Mouse (Mus musculus) embryonic facial prominence, embryonic 14.5 days (tissue): ENCODE results near the gene Mvb12b. TPM values are rescaled to one million over a fixed set of nuclear protein-coding genes. Genes with fewer than 3 reads are reported as not detected.

Source experiments
- ATAC-seq: fragments of 200-750 bp; cut with Nextera tagmentation; 2 replicates; pipeline ENCODE4 v1.8.0; 2017; ENCODE audit warnings: low read depth, moderate number of reproducible peaks, moderate TSS enrichment
- DNase-seq: peaks from one replicate; pipeline ENCODE4 v3.0.0-alpha.2; 2015; ENCODE audit warnings: low spot score
- H3K27ac ChIP-seq: fragments of 300-500 bp; sonication (generic); replicated peaks from 2 replicates; pipeline ENCODE4 v1.5.1; 2014; ENCODE audit warnings: low read depth, mild to moderate bottlenecking, low read length, moderate library complexity
- H3K27me3 ChIP-seq: fragments of 300-500 bp; sonication (generic); replicated peaks from 2 replicates; pipeline ENCODE4 v1.6.1; 2014; ENCODE audit warnings: low read length; ENCODE audit not compliant: control insufficient read depth, insufficient read depth
- H3K36me3 ChIP-seq: fragments of 300-500 bp; sonication (generic); 2 replicates; pipeline ENCODE4 v1.6.1; 2014; ENCODE audit warnings: low read length, mixed read lengths; ENCODE audit not compliant: control insufficient read depth, insufficient read depth
- H3K4me1 ChIP-seq: fragments of 300-500 bp; sonication (generic); 2 replicates; pipeline ENCODE4 v1.6.1; 2014; ENCODE audit warnings: antibody characterized with exemption, low read length; ENCODE audit not compliant: control insufficient read depth, insufficient read depth
- H3K4me2 ChIP-seq: fragments of 300-500 bp; sonication (generic); 2 replicates; pipeline ENCODE4 v1.6.1; 2014; ENCODE audit warnings: low read depth, mild to moderate bottlenecking, low read length, moderate library complexity, mixed read lengths
- H3K4me3 ChIP-seq: fragments of 300-500 bp; sonication (generic); 2 replicates; pipeline ENCODE4 v1.5.1; 2014; ENCODE audit warnings: low read depth, mild to moderate bottlenecking, low read length
- H3K9ac ChIP-seq: fragments of 300-500 bp; sonication (generic); 2 replicates; pipeline ENCODE4 v1.6.1; 2014; ENCODE audit warnings: low read depth, mild to moderate bottlenecking, low read length, moderate library complexity, mixed read lengths
- H3K9me3 ChIP-seq: fragments of 300-500 bp; sonication (generic); 2 replicates; pipeline ENCODE4 v1.6.1; 2016; ENCODE audit warnings: low read length; ENCODE audit not compliant: control insufficient read depth
- WGBS: fragments of 180-500 bp; shearing (Covaris S2); extraction: QIAGEN DNeasy Blood & Tissue Kit; methylation state at CpG from one replicate; pipeline ENCODE4 v1.1.7; 2014; 5-methylcytosine and 5-hydroxymethylcytosine counted together
- polyA plus RNA-seq: library from polyadenylated mRNA; unstranded; fragments of >200 nt; fragmentation: Nextera tagmentation; extraction: Ambion mirVana; gene quantifications from 2 replicates; pipeline ENCODE4 v1.2.1, GENCODE M21; 2014

The Mvb12b gene
- polyA plus RNA-seq, 1 experiment from 2014 or later, result 14.1 TPM

DNA sequence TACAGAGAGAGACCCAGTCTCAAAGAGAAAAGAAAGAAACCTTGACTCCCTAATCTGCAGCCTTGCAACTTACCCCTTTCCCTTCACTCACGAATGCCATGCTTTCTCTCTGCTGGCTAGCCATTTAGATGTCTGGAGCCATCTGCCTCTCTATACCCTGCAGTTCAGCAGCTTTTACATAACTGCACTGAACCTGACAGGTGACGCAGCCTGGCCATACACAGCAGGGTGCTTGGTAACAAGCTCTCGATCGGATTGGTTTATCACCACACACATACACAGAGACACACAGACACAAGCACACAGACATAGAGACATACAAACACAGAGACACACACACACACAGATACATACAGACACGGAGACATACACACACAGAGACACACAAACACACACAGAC is 67.7 kb downstream of the Mvb12b start:
- no peak overlapping the region for H3K4me3 ChIP-seq
- H3K9me3 ChIP-seq, result no peaks in the 10 kb centered on the region
- H3K36me3 ChIP-seq, result peaks cover 47% of the 10 kb centered on the region
- peaks cover under 1% of the 10 kb centered on the region; the same call in 1 of the 2 replicates for H3K4me1 ChIP-seq
- ATAC-seq (no peak), DNase-seq (no peak)
- H3K9ac ChIP-seq, result no peak overlapping the region
- H3K4me2 ChIP-seq, result no peak overlapping the region
- no peak overlapping the region for H3K27ac ChIP-seq
- WGBS, result 84% methylated on average over 5 of the region's 5 CpGs
- no peaks in the 10 kb centered on the region for H3K27me3 ChIP-seq

DNA sequence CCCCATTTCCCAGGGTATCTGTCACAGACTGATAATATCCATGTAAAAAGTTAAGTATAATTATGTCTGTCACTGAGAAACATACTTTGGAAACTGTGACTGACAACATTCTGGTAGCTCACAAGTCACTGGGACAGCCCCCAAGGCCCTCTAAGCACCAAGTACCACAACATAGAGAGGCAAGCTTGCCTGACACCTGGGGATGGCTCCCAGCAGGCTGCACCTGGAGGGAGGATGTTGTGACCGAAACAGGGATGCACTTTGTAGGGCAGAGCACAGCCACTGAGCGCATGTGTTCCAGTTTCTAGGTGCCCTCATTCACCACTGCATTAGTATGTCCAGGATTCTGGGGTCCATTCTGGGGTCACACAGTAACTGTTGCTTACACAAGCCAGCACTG is 69.4 kb downstream of the Mvb12b start:
- WGBS, result 97% methylated on average over 2 of the region's 2 CpGs
- Histone ChIP-seq H3K4me2 (no peak overlapping the region), H3K27ac (no peak overlapping the region), H3K4me3 (no peak overlapping the region), H3K9me3 (no peaks in the 10 kb centered on the region), H3K27me3 (no peaks in the 10 kb centered on the region), H3K9ac (no peak overlapping the region), H3K36me3 (peaks cover 31% of the 10 kb centered on the region), H3K4me1 (peaks cover 14% of the 10 kb centered on the region)
- ATAC-seq (no peak), DNase-seq (no peak)

DNA sequence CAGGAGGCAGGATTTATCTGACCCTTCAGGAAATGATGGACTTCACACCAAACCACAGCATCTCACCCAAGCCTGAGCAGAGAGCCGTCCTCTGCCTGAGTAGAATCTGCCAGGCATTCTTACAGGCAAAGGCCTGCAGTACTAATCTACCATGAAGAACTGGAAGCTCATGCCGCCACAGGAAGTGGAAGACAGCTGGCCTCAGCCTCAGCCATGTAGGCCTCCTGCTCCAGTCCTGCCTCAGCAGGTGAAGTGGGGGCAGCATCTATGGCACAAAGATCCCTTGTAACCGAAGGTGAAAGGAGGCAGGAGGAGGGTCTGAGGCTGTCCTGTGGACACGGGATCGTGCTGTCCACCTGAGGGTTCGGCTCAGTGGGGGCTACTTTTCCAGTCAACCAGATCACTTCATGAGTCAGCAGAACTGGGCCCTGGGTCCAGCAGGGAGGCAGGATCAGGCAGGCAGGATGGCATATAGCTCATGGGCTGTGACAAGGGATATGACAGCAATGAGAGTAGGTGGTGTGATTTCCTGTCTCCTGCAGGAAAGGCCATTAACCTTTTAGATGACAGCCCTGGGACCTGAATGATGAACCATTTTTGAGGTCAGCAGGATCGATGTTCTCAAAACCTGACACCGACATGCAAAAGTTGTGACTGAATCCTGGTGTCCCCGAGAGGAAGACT is 69.9 kb downstream of the Mvb12b start:
- Histone ChIP-seq H3K9ac (no peak overlapping the region), H3K27ac (no peak overlapping the region), H3K36me3 (peaks cover 30% of the 10 kb centered on the region), H3K4me3 (no peak overlapping the region), H3K4me1 (peaks cover 18% of the 10 kb centered on the region), H3K27me3 (no peaks in the 10 kb centered on the region), H3K4me2 (no peak overlapping the region), H3K9me3 (no peaks in the 10 kb centered on the region)
- peak; percentile 44 for DNase-seq
- 61% methylated on average over 9 of the region's 9 CpGs for WGBS
- no peak for ATAC-seq

DNA sequence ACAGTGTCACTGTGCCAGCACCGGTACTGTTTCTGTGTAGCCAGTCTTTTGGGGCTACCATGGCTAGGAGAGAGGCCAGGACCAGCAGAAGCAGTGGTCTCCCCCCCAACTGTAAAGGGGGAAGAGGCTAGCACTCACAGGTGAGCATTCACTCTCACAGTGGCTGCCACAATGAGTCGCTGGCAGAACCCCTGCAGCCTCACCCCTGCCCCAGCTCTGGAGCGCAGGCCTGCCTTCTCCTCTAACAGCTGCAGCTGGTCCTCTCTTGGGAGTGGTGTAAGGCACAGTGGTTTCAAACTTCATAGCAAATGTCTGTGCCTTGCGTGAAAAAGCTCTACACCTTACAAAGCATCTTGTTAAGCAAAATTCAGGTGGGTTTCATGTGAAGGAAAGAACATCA is 70.7 kb downstream of the Mvb12b start:
- Histone ChIP-seq H3K9ac (no peak overlapping the region), H3K4me1 (peaks cover 25% of the 10 kb centered on the region), H3K9me3 (no peaks in the 10 kb centered on the region), H3K36me3 (peaks cover 30% of the 10 kb centered on the region), H3K27me3 (no peaks in the 10 kb centered on the region), H3K4me3 (no peak overlapping the region), H3K27ac (no peak overlapping the region), H3K4me2 (no peak overlapping the region)
- ATAC-seq (no peak), DNase-seq (peak; percentile 54)
- 78% methylated on average over 4 of the region's 4 CpGs for WGBS

DNA sequence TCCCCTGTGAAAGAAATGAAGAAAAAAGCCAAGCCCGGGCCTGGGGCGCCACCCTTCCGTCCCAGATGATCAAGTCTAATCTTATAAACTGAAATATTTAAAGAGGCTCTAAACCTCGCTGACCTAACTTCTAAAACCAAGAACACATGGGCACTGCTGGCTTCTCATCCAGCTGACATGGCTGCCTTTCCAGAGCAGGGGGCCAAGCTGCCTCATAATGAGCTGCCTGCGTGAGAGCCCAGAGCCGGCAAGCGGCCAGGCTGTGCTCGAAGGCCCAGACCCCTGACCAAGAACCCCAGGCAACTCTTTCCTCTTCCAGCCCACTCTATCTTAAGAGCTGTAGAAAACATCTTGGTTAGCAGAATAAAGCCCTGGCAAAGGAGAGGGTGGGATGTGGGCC is 73.2 kb downstream of the Mvb12b start:
- H3K4me2 ChIP-seq, result no peak overlapping the region
- peaks cover 33% of the 10 kb centered on the region for H3K4me1 ChIP-seq
- H3K36me3 ChIP-seq, result peaks cover 19% of the 10 kb centered on the region
- 40% methylated on average over 8 of the region's 8 CpGs for WGBS
- H3K4me3 ChIP-seq, result no peak overlapping the region
- H3K27me3 ChIP-seq, result no peaks in the 10 kb centered on the region
- peak overlapping the region; percentile 57 for H3K27ac ChIP-seq
- H3K9me3 ChIP-seq, result no peaks in the 10 kb centered on the region
- no peak overlapping the region for H3K9ac ChIP-seq
- ATAC-seq, result no peak
- DNase-seq, result peak; percentile 69

DNA sequence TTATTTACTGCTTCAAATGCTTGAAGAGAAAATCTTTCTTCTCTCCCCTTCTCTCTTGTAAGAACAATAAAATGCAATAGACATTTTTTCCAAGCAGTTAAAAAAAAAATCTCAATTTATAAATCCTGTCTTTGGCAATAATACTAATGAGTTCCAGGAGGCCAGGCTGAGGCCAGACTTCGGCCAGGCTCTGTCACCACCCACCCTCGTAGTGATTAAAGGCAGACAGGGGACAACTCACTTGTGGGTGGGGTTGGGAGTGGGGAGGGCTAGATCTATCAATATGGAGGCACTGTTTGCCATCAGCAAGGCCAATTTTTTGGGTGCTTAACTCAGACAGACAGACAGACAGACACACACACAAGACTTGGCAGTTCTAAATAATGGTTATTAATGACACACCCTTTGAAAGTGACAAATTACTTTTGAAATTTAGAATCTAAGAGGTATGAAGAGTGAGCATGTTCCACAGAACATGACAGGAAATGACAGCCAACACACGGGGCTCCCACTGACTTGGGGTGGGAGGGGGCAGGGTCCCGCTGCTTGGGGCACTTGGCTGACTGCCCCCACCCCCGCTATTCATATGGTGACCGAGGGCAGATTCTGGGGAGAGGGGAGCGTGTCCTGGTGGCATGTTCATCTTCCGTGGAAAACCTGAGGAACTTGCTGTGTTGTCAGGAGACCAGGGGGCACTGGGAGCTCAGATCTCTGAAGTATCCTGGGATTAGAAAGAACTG is 74.1 kb downstream of the Mvb12b start:
- no peak overlapping the region for H3K4me3 ChIP-seq
- WGBS, result 41% methylated on average over 8 of the region's 8 CpGs
- H3K36me3 ChIP-seq, result peaks cover 11% of the 10 kb centered on the region; the same call in 1 of the 2 replicates
- H3K27me3 ChIP-seq, result no peaks in the 10 kb centered on the region
- DNase-seq (no peak), ATAC-seq (no peak)
- no peaks in the 10 kb centered on the region for H3K9me3 ChIP-seq
- no peak overlapping the region for H3K4me2 ChIP-seq
- H3K4me1 ChIP-seq, result peaks cover 33% of the 10 kb centered on the region
- no peak overlapping the region for H3K27ac ChIP-seq
- 0 out of 2 replicates have a peak overlapping the region, but pooled peaks have one; percentile 4 for H3K9ac ChIP-seq

DNA sequence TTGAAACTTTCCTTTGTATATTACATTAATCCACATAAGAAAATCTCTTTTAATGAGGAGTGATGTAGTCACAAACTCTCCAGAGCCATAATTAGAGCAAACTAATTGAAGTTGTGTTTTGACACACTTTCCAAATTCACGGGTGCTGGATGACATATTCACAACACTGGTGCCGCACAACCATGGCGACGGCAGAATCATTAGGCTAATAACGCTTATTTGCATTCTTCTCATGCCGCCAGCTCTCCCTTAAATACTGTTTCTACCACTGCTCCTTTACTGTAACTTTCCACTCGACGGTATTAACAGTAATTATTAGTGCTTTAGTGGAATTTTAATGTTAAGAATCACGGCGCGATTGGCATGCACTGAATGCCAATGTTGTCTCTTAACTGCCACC is 74.8 kb downstream of the Mvb12b start:
- Histone ChIP-seq H3K36me3 (peaks cover 4% of the 10 kb centered on the region; the same call in 1 of the 2 replicates), H3K27me3 (no peaks in the 10 kb centered on the region), H3K9me3 (no peaks in the 10 kb centered on the region), H3K4me2 (no peak overlapping the region), H3K9ac (no peak overlapping the region), H3K4me1 (peaks cover 33% of the 10 kb centered on the region), H3K27ac (no peak overlapping the region), H3K4me3 (no peak overlapping the region)
- DNase-seq (no peak), ATAC-seq (no peak)
- 68% methylated on average over 11 of the region's 11 CpGs for WGBS

DNA sequence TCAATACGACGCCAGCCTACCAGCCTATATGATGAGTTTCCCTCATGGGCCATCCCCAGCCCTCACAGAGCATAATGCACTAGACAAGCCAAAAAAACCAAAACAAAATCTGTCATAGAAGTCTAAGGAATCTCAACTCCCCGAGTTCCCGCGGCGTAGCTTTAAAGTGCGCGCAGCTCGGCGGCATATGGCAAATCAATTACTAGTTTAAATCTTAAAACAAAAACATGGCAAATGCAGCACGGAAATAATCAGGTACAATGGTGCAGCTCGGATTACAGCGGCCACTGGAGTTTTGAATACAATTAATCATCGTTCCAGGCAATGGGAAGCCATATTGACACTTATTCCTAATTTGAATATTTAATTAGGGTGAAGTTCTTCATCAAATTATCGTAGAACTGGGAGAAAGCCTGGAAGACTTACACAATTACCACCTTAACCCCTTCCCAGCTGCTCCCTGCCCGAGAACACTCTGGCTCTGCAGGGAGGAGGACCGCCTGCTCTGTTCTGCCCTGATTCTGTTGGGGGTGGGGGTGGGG is 76.3 kb downstream of the Mvb12b start:
- no peaks in the 10 kb centered on the region for H3K27me3 ChIP-seq
- no peak overlapping the region for H3K27ac ChIP-seq
- WGBS, result 56% methylated on average over 17 of the region's 17 CpGs
- no peak overlapping the region for H3K9ac ChIP-seq
- DNase-seq, result no peak
- H3K9me3 ChIP-seq, result no peaks in the 10 kb centered on the region
- ATAC-seq, result no peak
- H3K36me3 ChIP-seq, result peaks cover 5% of the 10 kb centered on the region
- no peak overlapping the region for H3K4me2 ChIP-seq
- no peak overlapping the region for H3K4me3 ChIP-seq
- peaks cover 33% of the 10 kb centered on the region for H3K4me1 ChIP-seq
